Mouse (Mus musculus): Measurements from ENCODE around the gene Gemin7. TPM values are rescaled to one million over a fixed set of nuclear protein-coding genes. Genes with fewer than 3 reads are reported as not detected.

The Gemin7 gene
- polyA plus RNA-seq (2017; shearing (Covaris generic)): 79.8 TPM

DNA sequence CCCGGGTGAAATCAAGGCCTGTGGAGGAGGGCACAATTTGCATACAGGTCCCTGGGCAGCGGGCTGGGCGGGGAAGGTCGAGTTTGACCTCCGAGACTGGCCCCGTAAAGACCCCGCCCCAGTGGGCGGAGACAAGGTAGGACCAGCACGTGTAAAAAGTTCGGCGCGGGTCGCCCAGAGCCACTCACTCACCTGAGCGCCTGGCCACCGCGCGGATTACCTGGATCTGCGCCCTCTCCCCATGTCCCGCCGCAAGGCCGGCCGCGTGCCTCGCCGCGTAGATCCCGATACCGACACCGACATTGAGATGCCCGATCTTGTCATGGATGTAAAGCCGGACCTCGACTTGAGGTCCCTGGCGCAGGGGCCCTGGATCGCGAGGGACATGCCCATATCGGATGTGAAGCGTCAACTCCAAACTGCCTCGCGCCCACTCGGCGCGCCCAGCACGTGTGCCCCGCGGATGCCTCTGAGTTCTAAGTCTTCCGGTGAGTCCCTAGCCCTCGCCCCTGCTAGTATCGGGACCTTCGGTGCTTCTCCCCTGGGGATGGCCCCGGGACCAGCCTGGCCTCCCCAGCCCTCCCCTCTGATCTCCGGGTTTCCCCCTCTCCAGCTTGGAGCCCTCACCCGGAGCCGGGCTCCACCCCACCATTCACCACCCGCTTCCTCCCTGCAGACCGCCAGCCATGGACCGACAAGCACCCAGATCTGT, at the start of gene Gemin7, which contains the start of gene Zfp296:
TSS of gene Gemin7 (minus strand) at position 455 of the 712 bp plus-strand sequence.
TSS of gene Zfp296 (plus strand) at position 147 of the 712 bp plus-strand sequence.

DNA sequence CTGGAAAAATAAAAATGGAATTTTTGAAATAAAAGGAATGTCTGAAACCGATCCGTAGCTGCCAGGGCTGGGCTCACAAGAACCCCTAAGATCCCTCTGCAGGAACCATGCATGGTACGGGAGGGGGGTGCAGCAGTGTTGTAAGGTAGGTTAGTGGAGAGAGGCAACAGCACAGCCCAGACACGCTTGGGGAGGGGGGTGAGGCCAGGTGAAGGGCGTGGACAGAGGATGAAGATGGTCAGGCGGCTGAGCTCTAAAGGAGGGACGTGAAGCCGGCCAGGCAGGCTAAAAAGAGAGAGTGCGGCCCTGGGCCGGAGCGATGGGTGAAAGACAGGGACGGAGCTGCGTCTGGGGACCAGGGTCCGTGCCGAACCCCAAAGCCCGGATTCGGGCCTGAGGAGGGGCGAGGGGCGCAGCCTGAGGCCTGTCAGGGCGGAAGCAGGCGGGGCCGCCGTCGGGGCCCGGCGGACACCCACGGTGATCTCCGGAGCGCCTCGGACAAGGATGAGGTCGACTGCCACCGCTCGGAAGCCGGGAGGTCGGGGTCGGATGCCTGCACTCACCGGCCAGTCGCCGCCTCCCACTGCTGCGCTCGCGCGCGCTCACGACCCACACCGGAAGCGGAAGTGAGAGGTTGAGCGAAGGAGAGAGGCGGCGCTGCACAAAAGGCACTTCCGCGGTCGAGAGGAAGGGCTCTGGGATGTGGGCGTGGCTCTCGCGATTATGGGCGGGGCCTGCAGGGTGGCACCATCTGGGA, 26.6 kb upstream of the Gemin7 start, which contains the start of gene Clasrp:
TSS of gene Clasrp (minus strand) at position 638 of the 757 bp plus-strand sequence.

DNA sequence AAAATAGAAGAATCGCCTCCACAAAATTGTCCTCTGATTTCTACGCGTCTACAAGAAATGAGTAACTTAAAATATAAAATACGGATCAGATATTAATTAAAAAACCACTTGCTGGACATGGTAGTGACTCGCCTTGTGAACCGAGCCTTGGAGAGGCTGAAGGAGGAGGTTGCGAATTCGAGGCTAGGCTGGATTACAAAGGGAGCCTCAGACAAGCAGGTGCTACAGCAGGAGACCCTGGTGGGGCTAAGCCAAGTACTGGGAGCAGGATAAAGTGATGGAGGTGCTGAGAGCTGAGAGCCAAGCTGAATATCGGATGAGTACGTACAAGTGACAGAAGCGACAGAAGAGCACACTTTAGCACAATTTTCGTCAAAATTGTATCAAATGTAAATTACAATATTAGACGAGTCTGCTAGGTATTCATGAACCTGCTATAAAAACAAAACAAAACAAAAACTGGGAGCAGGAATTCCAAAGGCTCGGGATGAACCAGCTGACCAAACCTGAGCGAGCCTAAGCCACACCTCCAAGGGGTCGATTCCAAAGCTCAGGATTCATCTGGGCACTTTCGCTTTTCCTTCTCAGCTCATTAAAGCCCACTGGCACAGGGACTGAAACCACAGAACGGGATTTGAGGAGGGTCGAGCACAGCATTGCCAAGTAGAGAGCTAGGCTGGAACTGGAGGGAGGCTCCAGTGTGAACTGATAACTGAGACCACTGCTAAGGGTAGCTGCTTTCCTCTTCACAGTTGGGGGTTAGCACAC, 14.6 kb downstream of the Gemin7 start, which contains the start of gene Ppp1r37:
TSS of gene Ppp1r37 (minus strand) at position 434 of the 768 bp plus-strand sequence.

DNA sequence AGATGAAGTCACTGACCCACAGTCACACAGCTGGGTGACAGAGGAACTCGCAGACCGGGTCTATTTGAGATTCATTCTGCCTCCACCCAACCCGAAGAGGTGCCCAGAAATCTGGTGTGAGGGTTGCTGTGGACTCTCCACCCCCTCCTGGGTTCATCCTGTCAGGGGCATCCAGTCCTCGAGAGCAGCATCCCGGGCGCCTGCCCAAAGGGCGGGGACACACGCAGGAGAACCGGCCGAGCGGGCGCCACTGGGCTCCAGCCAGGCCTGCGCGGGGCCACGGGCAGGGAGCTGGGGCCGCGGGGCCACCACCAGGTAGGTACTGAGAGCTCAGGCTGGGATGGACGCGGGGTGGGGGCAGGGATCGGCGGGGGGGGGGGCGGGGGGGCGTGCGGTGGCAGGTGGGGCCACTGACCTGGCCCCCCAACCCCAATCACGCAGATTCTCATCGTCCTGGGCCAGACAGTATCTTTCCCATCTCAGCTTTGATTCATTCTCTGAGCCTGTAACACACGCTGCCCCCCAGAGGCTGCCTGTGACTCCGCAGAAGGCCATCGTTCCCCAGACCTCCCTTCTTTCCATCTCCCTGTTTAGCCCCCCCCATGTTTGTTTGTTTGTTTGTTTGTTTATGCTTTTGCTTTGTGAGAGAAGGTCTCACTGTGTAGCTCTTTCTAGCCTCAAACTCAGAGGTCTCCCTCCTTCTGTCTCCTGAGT, 59.6 kb downstream of the Gemin7 start, which contains the start of gene Nkpd1:
TSS of gene Nkpd1 (plus strand) at position 187 of the 714 bp plus-strand sequence.

Other genes with a start within 250 kb of the Gemin7 start
- 68.8 TPM for gene Ercc1, start 232.8 kb downstream of the Gemin7 start, polyA plus RNA-seq (2017; shearing (Covaris generic))
- gene Cd3eap, start 218.1 kb downstream of the Gemin7 start, polyA plus RNA-seq (2017; shearing (Covaris generic)): 5.2 TPM
- gene Ppp1r13l, start 217.8 kb downstream of the Gemin7 start, polyA plus RNA-seq (2017; shearing (Covaris generic)): 1.9 TPM
- gene Ercc2, start 195.6 kb downstream of the Gemin7 start, polyA plus RNA-seq (2017; shearing (Covaris generic)): 7.5 TPM
- 6.9 TPM for gene Klc3, start 173.5 kb downstream of the Gemin7 start, polyA plus RNA-seq (2017; shearing (Covaris generic))
- not detected for gene Ckm, start 172.8 kb downstream of the Gemin7 start, polyA plus RNA-seq (2017; shearing (Covaris generic))
- 6.2 TPM for gene Mark4, start 118.8 kb downstream of the Gemin7 start, polyA plus RNA-seq (2017; shearing (Covaris generic))
- gene Exoc3l2, start 114.3 kb downstream of the Gemin7 start, polyA plus RNA-seq (2017; shearing (Covaris generic)): not detected
- gene Bloc1s3, start 69.2 kb downstream of the Gemin7 start, polyA plus RNA-seq (2017; shearing (Covaris generic)): 4.3 TPM
- gene Trappc6a, start 69.2 kb downstream of the Gemin7 start, polyA plus RNA-seq (2017; shearing (Covaris generic)): 43.9 TPM
- gene Nkpd1, start 59.8 kb downstream of the Gemin7 start, polyA plus RNA-seq (2017; shearing (Covaris generic)): not detected
- gene Ppp1r37, start 14.5 kb downstream of the Gemin7 start, polyA plus RNA-seq (2017; shearing (Covaris generic)): 16.7 TPM
- gene Zfp296, start 308 bp downstream of the Gemin7 start, polyA plus RNA-seq (2017; shearing (Covaris generic)): 1.1 TPM
- 50.9 TPM for gene Clasrp, start 26.9 kb upstream of the Gemin7 start, polyA plus RNA-seq (2017; shearing (Covaris generic))
- 177 TPM for gene Relb, start 51.8 kb upstream of the Gemin7 start, polyA plus RNA-seq (2017; shearing (Covaris generic))
- 116 TPM for gene Clptm1, start 87.4 kb upstream of the Gemin7 start, polyA plus RNA-seq (2017; shearing (Covaris generic))
- not detected for gene Apoc2, start 100.3 kb upstream of the Gemin7 start, polyA plus RNA-seq (2017; shearing (Covaris generic))
- not detected for gene Gm44805, start 103.8 kb upstream of the Gemin7 start, polyA plus RNA-seq (2017; shearing (Covaris generic))
- not detected for gene Apoc4, start 103.9 kb upstream of the Gemin7 start, polyA plus RNA-seq (2017; shearing (Covaris generic))
- not detected for gene Apoc1, start 115.1 kb upstream of the Gemin7 start, polyA plus RNA-seq (2017; shearing (Covaris generic))
- 4.2 TPM for gene Apoe, start 121.6 kb upstream of the Gemin7 start, polyA plus RNA-seq (2017; shearing (Covaris generic))
- gene Tomm40, start 137.8 kb upstream of the Gemin7 start, polyA plus RNA-seq (2017; shearing (Covaris generic)): 58.7 TPM
- not detected for gene Nectin2, start 172.9 kb upstream of the Gemin7 start, polyA plus RNA-seq (2017; shearing (Covaris generic))
- gene Bcam, start 193.4 kb upstream of the Gemin7 start, polyA plus RNA-seq (2017; shearing (Covaris generic)): 0.75 TPM
- not detected for gene Cblc, start 219.2 kb upstream of the Gemin7 start, polyA plus RNA-seq (2017; shearing (Covaris generic))
- 112 TPM for gene Bcl3, start 245.2 kb upstream of the Gemin7 start, polyA plus RNA-seq (2017; shearing (Covaris generic))

All from effector memory CD4-positive, alpha-beta T cell, adult 5 months (primary cell).